Mouse (Mus musculus): Measurements from ENCODE around the gene Notum.

Notum gene

DNA sequence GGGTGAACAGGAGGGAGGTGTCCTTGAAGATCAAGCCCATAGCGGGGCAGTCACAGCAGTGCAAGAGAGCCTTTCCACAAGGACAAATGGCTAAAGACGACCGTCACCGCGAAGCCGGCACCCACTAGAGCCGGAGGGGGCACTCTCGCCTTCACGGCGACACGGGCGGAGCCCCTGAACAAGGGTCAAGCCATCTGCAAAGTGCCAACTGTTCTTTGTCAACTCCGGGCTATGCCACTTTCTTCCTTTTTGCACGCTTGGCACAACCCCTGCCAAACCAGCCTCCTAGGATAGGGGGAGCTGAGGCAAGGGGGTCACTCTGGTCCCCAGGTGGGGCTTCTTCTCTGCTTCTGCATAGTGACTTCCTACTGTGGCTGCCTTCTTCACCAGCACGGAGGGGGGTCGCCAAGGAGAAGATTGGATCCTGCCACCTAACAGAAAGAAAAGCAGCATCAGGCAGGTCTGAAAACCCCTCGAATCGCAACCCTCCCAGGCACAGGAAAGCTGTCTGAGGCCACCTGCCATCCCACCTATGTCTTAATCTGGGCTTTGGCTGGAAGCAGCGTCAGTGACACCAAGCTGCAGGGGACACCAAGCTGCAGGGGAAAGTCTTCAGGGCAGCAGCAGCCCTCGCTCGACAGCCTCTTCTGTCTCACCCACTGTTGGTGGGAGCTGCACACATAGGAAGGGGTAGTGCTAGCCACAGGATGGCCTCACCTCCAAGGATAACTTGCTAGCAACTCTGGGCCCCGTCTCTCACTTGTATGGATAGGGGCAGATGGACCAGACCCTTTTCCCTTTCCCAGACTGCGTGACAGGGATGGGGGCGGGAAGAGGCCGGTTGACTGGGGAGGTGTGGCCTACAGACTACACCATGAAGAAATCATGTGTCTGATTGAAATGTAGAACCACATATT, 42.1 kb downstream of the Notum start:
- in situ Hi-C loops (cut with MboI, MseI) = no loop called here

DNA sequence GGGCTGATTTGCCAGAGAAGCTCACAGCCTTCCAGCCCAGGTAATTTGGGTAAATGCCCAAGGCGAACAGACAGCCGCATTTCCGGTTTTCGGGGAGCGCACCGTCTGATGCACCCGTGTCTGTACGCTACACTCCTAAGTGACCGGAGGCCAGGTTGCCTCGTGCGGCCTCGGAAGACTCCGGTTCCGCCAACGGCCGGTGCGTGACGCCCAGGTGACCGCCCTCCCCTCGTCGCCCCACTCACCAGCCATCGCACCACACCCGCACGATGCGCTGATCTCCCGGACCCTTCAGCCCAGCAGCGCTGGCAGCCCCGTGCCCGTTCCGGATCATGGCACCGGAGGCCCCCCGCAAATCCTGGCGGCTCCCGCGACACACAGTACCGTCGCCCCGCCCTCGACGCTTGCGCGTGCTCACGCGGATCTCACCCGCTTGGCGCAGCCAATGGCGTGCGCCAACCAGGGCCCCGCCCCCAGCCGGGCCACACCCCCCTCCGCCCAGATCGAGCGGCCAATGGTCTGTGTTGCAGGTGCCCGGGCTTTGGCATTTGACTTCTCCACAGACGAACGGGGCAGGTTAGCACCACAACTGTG, 43.4 kb downstream of the Notum start, which contains the start of gene Pcyt2:
Pcyt2 (minus strand) TSS at position 418 of the 594 bp plus-strand sequence.
- in situ Hi-C loops (cut with MboI, MseI) = no loop called here

DNA sequence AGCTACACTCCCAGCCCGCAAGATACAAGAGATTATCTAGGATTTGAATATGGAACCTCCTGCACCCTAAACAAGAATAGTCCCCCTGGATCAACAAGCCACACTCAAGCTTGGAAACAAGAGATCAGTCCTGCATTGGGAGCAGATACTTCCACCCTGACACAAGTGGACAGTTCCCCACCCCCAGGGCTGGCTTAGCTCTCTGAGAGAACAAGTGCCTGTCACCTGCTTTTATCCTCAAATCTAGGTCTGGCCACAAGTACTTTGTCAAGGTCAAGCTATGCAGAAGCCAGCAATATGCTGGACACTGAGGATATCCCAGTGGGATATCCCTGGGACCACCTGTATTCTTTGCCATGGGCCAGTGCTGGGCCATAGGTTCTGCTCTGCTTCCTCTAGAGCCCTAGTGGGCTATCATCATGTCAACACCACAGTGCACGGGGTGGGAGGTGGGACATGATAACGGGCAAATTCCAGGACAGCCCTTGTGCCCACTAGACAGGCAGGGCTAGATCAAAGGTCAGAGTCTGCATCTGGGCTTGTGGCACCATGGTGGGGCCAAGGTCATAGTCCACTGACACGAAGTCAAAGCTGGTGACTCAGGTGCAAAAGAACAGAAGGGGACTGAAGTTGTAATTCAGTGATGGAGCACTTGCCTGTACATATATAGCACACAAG, 44.2 kb downstream of the Notum start:
- in situ Hi-C loops (cut with MboI, MseI) = no loop called here

DNA sequence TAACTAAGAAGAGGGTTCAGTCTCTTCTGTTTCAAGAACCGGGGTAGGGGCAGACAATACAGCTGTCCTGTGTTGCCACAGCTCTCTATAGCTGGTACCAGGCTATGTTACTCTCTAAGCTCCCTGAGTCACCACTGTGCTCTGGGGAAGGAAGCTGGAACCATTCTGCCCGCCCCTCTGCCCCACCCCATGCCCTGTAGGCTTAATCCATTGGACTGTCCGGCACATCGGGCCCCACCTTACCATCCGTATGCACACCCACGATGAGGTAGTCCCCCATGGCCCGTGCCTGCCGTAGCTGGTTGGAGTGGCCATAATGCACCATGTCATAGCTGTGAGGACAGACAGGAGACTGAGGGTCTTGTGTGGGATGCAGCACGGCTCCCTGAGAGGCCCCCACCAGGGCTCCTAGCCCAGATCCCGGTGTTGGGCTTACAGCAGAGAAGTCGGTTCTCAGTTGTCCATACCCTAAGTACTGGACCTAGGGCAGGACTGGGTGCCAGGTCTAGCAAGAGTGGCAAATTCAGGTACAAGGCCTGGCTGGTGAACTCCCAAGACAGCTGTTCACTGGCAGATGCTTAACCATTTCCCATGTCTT, 45.3 kb downstream of the Notum start:
- in situ Hi-C loops (cut with MboI, MseI) = no loop called here

DNA sequence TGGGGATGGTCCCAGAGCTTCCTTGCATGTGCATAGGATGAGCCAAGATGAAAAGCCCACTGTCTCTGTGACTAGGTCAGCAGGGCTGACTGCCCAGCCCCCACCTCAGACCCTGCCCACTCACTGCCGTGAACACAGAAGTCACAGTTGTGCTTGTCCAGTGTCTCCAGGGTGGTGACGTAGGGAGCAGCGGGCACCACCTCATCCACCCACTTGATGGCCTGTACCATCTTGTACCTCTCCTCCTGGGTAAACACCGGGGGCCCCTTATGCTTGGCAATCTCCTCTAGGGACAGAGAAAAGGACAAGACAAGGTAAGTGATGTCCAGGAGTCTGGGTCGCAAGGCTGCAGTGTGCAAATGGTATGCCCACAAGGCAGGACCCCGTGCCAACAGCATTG, 45.8 kb downstream of the Notum start:
- in situ Hi-C loops (cut with MboI, MseI) = no loop called here

DNA sequence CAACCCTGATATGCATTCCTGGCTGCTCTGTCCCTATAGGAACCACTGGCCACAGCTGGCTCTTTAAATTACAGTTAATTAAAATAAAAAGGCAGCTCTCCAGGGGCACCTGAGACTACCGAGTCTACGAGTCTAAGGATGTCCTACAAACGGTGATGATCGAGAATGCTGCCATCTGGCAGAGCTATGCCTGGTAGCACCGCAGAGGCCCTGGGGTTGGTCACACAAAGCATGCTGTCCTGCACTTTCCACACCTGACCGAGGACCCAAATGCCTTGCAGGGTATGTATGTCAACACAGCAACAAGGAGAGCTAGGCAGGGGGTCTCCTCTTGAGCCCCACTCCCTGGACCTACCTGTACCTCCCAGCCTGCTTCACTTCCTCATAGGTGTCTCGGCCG, 47.0 kb downstream of the Notum start:
- in situ Hi-C loops (cut with MboI, MseI) = no loop called here

DNA sequence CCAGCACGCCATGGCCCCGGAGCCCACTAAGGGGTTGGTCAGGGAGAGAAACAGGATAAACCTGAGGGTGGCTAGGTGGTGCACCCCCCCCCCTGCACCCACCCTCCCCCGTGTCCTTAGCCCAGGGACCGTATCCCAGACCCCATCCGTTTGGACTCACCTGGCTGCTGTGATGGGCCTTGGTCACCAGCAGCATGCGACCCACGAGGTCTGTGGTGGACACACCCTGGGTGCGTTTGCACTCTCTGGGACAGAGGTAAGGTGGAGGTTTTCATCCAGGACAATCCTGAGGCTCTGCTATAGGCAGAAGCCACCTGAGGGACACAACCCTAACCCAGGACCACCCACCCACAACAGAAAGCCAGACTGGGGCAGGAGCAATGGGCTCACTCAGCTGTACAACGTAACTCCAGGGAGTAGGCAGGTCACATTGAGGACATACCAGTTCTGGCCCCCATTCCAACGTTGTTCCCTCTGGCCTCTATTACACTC, 47.4 kb downstream of the Notum start:
- in situ Hi-C loops (cut with MboI, MseI) = no loop called here

DNA sequence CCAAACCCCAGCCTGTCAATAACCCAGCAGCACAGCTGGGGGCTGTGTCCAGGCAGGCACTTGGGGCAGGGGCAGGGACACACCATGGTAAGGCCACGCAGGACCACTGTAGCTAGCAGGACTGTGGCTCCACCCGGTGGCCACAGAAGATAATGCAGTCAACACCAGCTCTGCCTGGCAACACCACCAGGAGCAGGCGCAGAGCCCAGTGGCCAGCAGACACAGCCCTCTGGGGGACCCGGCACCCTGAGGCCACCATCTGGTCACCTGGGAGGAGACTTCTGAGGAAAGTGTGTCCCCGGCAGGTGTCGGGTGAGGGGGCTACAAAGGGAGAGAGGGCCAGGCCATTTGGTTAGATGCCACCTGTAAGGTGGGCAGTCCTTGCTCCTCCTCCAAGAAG, 48.2 kb downstream of the Notum start:
- in situ Hi-C loops (cut with MboI, MseI) = no loop called here

DNA sequence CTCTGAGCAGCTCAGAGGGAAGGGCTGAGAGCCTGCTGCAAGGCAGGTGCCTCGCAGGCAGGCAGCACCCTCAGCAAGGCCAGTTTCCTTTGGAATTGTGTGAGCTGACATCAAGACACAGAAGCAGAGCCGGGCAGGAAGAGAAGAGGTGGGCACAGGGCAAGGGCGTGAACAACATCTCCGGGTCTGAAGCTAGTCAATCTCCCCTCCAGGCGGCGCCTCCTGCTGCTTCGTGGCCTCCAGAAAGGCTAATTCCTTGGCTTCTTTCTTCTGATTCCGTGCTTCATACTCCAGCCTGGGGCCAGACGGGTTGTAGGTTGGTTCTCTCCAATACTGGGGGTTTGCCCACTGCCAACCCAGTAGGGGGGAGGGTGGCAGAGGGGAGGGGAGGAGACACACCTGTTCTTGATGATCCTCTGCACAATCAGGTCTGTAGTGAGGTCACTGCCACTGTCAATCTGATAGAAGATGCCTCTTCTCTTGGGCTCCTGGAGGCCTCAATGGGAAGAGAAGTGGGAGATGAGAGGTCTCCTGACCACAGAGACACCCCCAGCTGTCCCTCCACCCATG, 50.4 kb downstream of the Notum start:
- in situ Hi-C loops (cut with MboI, MseI) = no loop called here

DNA sequence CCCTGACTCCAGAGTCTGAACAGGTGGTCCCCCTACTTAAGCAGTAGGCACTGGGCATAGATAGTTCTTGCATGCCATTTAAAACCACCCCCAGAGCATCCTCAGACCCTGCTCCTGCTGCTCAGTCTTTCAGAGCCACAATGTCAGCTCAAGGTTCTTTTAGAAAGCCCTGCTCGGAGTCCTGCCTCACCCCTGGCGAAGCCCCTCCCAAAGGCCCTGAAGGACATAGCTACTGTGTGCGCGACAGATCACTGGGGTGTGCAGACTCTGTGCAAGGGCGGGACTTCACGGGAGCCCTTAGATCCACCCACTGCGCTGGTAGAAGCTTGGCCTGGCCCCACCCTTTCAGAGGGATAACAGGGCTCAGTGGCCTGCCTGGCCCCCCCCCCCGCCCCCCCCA, 51.7 kb downstream of the Notum start:
- in situ Hi-C loops (cut with MboI, MseI) = no loop called here

DNA sequence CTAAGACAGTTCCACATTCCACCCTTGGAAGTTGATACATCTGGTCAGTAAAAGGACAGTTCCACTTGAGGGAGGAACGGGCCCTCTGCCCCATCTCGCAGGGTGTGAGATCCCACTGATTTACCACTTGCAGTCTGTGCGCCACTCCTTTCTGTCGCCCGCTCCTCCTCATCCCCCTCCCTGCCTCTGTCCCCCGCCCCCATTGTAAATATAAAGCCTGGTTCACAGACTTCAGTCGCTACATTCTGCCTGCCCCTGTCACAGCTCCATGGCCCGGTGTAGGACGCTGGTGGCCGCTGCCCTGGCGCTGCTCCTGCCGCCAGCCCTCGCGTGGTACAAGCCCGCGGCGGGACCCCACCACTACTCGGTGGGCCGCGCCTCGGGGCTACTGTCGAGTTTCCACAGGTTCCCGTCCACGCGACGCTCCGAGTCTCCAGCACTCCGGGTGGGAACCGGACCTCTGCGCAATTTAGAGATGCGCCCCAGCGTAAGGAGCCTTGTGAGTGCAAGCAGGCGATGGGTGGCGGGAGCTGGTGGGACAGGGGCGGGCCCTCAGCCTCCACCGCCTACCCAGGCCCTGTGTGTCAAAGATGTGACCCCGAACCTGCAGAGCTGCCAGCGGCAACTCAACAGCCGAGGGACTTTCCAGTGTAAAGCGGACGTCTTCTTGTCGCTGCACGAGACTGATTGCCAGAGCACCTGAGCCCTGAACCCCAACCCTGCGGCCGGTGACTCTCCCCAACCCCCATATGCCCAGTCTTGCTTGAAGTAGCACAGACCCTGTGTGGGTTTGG, 52.5 kb downstream of the Notum start, which contains the start of gene Npb:
Npb (plus strand) TSS at position 237 of the 794 bp plus-strand sequence.
- in situ Hi-C loops (cut with MboI, MseI) = no loop called here

DNA sequence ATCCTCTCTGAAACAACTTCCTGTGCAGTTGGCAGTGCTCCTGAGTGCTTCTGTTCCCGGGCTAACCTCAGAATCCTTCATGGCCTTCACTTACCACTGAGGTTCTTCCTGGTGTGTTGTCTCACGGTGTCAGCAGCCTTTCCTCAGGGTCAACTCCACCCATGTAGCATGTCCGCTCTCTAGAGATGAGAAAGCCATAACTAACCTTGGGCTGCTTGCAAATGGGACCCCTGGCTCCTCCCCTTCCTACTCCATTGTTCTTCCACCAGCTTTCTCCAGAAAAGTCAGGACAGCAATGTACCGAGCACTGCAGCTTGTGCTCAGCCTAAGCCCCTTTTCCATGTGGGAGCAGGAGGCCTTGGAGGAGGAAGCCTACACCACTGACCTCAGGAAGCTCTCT, 54.2 kb downstream of the Notum start:
- in situ Hi-C loops (cut with MboI, MseI) = no loop called here

DNA sequence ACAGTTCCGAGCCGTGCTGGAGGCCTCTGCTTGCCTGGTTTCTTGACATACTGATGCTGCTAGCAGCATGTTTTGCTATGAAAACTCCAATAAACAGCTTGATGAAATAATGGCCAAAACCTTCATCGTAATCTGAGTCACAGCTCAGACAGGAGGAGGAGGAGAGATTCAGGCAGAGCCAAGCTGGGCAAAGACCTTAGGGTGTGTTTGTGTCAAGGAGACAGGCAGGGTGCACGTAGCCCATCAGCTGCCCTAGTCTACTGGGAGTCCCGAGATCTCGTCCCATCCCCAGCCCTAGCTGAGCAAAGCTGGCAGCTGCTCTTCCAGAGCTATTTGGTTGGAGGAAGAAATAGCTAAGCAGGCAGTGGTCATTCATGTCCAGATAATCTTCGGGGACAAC, 55.3 kb downstream of the Notum start:
- in situ Hi-C loops (cut with MboI, MseI) = no loop called here

Data from T-helper 2 cell (primary cell).